Mouse (Mus musculus) neural tube, embryonic 12.5 days (tissue): ENCODE measurements around the gene Fam3b. TPM values are rescaled to one million over a fixed set of nuclear protein-coding genes. Genes with fewer than 3 reads are reported as not detected.

Source experiments
- ATAC-seq: fragments of 200-750 bp; cut with Nextera tagmentation; 2 replicates; pipeline ENCODE4 v1.8.0; 2017; ENCODE audit warnings: low read depth, mild to moderate bottlenecking, moderate TSS enrichment, moderate library complexity; ENCODE audit not compliant: low FRiP score
- H3K27ac ChIP-seq: fragments of 300-500 bp; sonication (generic); 2 replicates; pipeline ENCODE4 v1.5.1; 2016
- H3K27me3 ChIP-seq: fragments of 300-500 bp; sonication (generic); replicated peaks from 2 replicates; pipeline ENCODE4 v1.6.1; 2016; ENCODE audit warnings: mild to moderate bottlenecking
- H3K36me3 ChIP-seq: fragments of 300-500 bp; sonication (generic); 2 replicates; pipeline ENCODE4 v1.6.1; 2016; ENCODE audit warnings: mild to moderate bottlenecking
- H3K4me1 ChIP-seq: fragments of 300-500 bp; sonication (generic); 2 replicates; pipeline ENCODE4 v1.6.1; 2016
- H3K4me2 ChIP-seq: fragments of 300-500 bp; sonication (generic); replicated peaks from 2 replicates; pipeline ENCODE4 v1.6.1; 2016; ENCODE audit warnings: mild to moderate bottlenecking
- H3K4me3 ChIP-seq: fragments of 300-500 bp; sonication (generic); 2 replicates; pipeline ENCODE4 v1.5.1; 2016
- H3K9ac ChIP-seq: fragments of 300-500 bp; sonication (generic); 2 replicates; pipeline ENCODE4 v1.6.1; 2016; ENCODE audit warnings: mild to moderate bottlenecking
- H3K9me3 ChIP-seq: fragments of 300-500 bp; sonication (generic); 2 replicates; pipeline ENCODE4 v1.6.1; 2016; ENCODE audit warnings: mild to moderate bottlenecking
- WGBS: fragments of 180-500 bp; shearing (Covaris S2); methylation state at CpG from one replicate; pipeline ENCODE4 v1.1.7; 2016; 5-methylcytosine and 5-hydroxymethylcytosine counted together
- polyA plus RNA-seq: library from polyadenylated mRNA; unstranded; fragments of >200 nt; fragmentation: Nextera tagmentation; extraction: Ambion mirVana; gene quantifications from 2 replicates; pipeline ENCODE4 v1.2.1, GENCODE M21; 2016

The Fam3b gene
- polyA plus RNA-seq, 1 experiment from 2014 or later = not detected

- no peak overlapping the region for H3K9ac ChIP-seq
- no peak for ATAC-seq
- no peak overlapping the region for H3K27ac ChIP-seq
- no peaks in the 10 kb centered on the region for H3K9me3 ChIP-seq
- no peak overlapping the region for H3K4me2 ChIP-seq
- no peaks in the 10 kb centered on the region for H3K27me3 ChIP-seq
- WGBS = 80% methylated on average over 3 of the region's 3 CpGs
- H3K36me3 ChIP-seq = no peaks in the 10 kb centered on the region
- no peaks in the 10 kb centered on the region for H3K4me1 ChIP-seq
- H3K4me3 ChIP-seq = no peak overlapping the region
Measured at GRCm38 (mm10) chr16:97438191-97438590, 76.4 kb downstream of the Fam3b start.

- 47% methylated on average over 1 of the region's 1 CpGs for WGBS
- Histone ChIP-seq H3K4me1 (no peaks in the 10 kb centered on the region), H3K9me3 (no peaks in the 10 kb centered on the region), H3K27me3 (no peaks in the 10 kb centered on the region), H3K27ac (no peak overlapping the region), H3K4me3 (no peak overlapping the region), H3K4me2 (no peak overlapping the region), H3K9ac (no peak overlapping the region), H3K36me3 (no peaks in the 10 kb centered on the region)
- ATAC-seq = no peak
Measured at GRCm38 (mm10) chr16:97437448-97438056, 77.1 kb downstream of the Fam3b start.

- Histone ChIP-seq H3K9ac (no peak overlapping the region), H3K36me3 (no peaks in the 10 kb centered on the region), H3K27ac (no peak overlapping the region), H3K9me3 (no peaks in the 10 kb centered on the region), H3K27me3 (no peaks in the 10 kb centered on the region), H3K4me3 (no peak overlapping the region), H3K4me2 (no peak overlapping the region), H3K4me1 (no peaks in the 10 kb centered on the region)
- WGBS = 92% methylated on average over 2 of the region's 2 CpGs
- no peak for ATAC-seq
Measured at GRCm38 (mm10) chr16:97434206-97434605, 80.4 kb downstream of the Fam3b start.

- Histone ChIP-seq H3K27me3 (no peaks in the 10 kb centered on the region), H3K4me2 (no peak overlapping the region), H3K27ac (no peak overlapping the region), H3K36me3 (no peaks in the 10 kb centered on the region), H3K9me3 (no peaks in the 10 kb centered on the region), H3K4me3 (no peak overlapping the region), H3K4me1 (no peaks in the 10 kb centered on the region), H3K9ac (no peak overlapping the region)
- WGBS = 85% methylated on average over 4 of the region's 4 CpGs
- ATAC-seq = no peak
Measured at GRCm38 (mm10) chr16:97431328-97431727, 83.3 kb downstream of the Fam3b start.

- 89% methylated on average over 4 of the region's 4 CpGs for WGBS
- Histone ChIP-seq H3K4me3 (no peak overlapping the region), H3K27ac (no peak overlapping the region), H3K4me1 (no peaks in the 10 kb centered on the region), H3K9ac (no peak overlapping the region), H3K36me3 (no peaks in the 10 kb centered on the region), H3K4me2 (no peak overlapping the region), H3K9me3 (no peaks in the 10 kb centered on the region), H3K27me3 (no peaks in the 10 kb centered on the region)
- ATAC-seq = no peak
Measured at GRCm38 (mm10) chr16:97430091-97430490, 84.5 kb downstream of the Fam3b start.

GRCm38 (mm10) chr16:97428026-97428425 lies 86.6 kb downstream of the Fam3b start:
- no peaks in the 10 kb centered on the region for H3K9me3 ChIP-seq
- H3K27ac ChIP-seq = no peak overlapping the region
- no peak overlapping the region for H3K9ac ChIP-seq
- no peak overlapping the region for H3K4me2 ChIP-seq
- no peak overlapping the region for H3K4me3 ChIP-seq
- H3K4me1 ChIP-seq = no peaks in the 10 kb centered on the region
- ATAC-seq = no peak
- 85% methylated on average over 3 of the region's 3 CpGs for WGBS
- no peaks in the 10 kb centered on the region for H3K27me3 ChIP-seq
- no peaks in the 10 kb centered on the region for H3K36me3 ChIP-seq

GRCm38 (mm10) chr16:97423627-97424026 lies 91.0 kb downstream of the Fam3b start:
- H3K27me3 ChIP-seq = no peaks in the 10 kb centered on the region
- no peaks in the 10 kb centered on the region for H3K4me1 ChIP-seq
- H3K4me2 ChIP-seq = no peak overlapping the region
- 84% methylated on average over 1 of the region's 1 CpGs for WGBS
- H3K9me3 ChIP-seq = no peaks in the 10 kb centered on the region
- no peaks in the 10 kb centered on the region for H3K36me3 ChIP-seq
- H3K4me3 ChIP-seq = no peak overlapping the region
- H3K9ac ChIP-seq = no peak overlapping the region
- ATAC-seq = no peak
- H3K27ac ChIP-seq = no peak overlapping the region

GRCm38 (mm10) chr16:97421671-97422070 lies 92.9 kb downstream of the Fam3b start:
- Histone ChIP-seq H3K27me3 (no peaks in the 10 kb centered on the region), H3K36me3 (no peaks in the 10 kb centered on the region), H3K9ac (no peak overlapping the region), H3K27ac (no peak overlapping the region), H3K9me3 (no peaks in the 10 kb centered on the region), H3K4me3 (no peak overlapping the region), H3K4me2 (no peak overlapping the region), H3K4me1 (no peaks in the 10 kb centered on the region)
- no peak for ATAC-seq
- 87% methylated on average over 6 of the region's 6 CpGs for WGBS

Other genes with a start within 250 kb of the Fam3b start
- 4.7 and 4.8 TPM in 2 replicates for gene Bace2, start 158.1 kb downstream of the Fam3b start, polyA plus RNA-seq
- 0.06 and 0.19 TPM in 2 replicates for gene Mx1, start 51.9 kb downstream of the Fam3b start, polyA plus RNA-seq
- gene Tmprss2, start 96.4 kb upstream of the Fam3b start, polyA plus RNA-seq = 0.08 and 0.35 TPM in 2 replicates
- gene Ripk4, start 249.0 kb upstream of the Fam3b start, polyA plus RNA-seq = 0.80 and 1.4 TPM in 2 replicates